Mouse (Mus musculus): ENCODE data around the gene Pde4c. TPM values are rescaled to one million over a fixed set of nuclear protein-coding genes. Genes with fewer than 3 reads are reported as not detected.

The Pde4c gene
- polyA plus RNA-seq, 1 experiment = 0.10 TPM

DNA sequence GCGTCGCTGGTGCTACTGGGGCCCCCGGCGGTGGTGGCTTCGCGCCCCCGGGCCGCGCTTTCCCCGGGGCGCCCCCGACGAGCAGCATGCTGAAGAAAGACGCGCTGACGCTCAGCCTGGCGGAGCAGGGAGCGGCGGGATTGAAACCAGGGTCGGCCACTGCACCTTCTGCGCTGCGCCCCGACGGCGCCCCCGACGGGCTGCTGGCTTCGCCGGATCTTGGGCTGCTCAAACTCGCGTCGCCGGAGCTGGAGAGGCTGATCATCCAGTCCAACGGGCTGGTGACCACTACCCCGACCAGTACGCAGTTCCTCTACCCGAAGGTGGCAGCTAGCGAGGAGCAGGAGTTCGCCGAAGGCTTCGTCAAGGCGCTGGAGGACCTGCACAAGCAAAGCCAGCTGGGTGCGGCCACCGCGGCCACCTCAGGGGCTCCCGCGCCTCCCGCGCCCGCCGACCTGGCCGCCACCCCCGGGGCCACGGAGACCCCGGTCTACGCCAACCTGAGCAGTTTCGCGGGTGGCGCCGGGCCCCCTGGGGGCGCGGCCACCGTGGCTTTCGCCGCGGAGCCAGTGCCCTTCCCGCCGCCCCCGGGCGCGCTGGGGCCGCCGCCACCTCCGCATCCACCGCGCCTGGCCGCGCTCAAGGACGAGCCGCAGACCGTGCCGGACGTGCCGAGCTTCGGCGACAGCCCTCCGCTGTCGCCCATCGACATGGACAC, 24.2 kb upstream of the Pde4c start:
- peak overlapping the region; percentile 94 for H3K4me3 ChIP-seq
- peak overlapping the region; percentile 68 for H3ac ChIP-seq (ENCODE audit: control insufficient read depth, insufficient read length)
- no peak overlapping the region for H3K4me2 ChIP-seq (ENCODE audit: low read depth)
- no peaks in the 10 kb centered on the region for H3K36me3 ChIP-seq (ENCODE audit: control insufficient read depth, insufficient read depth)
- H3K27me3 ChIP-seq (ENCODE audit: control insufficient read depth, insufficient read depth, insufficient read length) = no peaks in the 10 kb centered on the region
- peaks cover 20% of the 10 kb centered on the region for H3K79me2 ChIP-seq (ENCODE audit: control insufficient read depth, insufficient read depth)
- TF ChIP-seq POLR2AphosphoS2 (IDR thresholded peaks at IDR 0.05; ENCODE audit: insufficient read length, low read depth) (peak; percentile 13), MYOD1 (IDR thresholded peaks at IDR 0.05; ENCODE audit: control insufficient read depth in 1 of 3, insufficient read length in 2 of 3, low read depth in 2 of 3) (no peak)

DNA sequence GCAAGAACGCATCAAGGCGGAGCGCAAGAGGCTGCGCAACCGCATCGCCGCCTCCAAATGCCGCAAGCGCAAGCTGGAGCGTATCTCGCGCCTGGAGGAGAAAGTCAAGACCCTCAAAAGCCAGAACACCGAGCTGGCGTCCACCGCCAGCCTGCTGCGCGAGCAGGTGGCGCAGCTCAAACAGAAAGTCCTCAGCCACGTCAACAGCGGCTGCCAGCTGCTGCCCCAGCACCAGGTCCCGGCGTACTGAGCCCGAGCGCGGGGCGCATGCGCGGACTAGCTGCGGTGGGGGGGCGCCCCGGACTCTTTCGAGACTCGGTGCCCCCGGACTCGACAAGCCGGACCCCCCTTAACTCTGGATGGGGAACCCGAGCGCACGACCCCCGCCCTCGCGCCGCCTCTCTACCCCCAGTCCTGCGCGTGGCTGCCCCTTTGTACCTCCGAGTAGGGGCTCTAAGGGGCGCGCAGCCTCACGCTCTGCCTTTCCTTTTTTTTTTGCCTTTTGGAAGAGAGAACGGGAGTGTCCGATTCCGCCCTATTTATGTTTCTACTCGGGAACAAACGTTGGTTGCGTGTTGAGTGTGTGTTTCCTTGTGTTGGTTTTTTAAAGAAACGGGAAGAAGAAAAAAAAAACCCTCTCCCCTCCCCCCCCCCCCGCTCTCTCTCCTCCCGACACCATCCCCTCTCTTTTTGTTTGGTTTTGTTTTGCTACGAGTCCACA, 23.5 kb upstream of the Pde4c start:
- Histone ChIP-seq H3K4me3 (peak overlapping the region; percentile 94), H3K27me3 (ENCODE audit: control insufficient read depth, insufficient read depth, insufficient read length) (no peaks in the 10 kb centered on the region), H3ac (ENCODE audit: control insufficient read depth, insufficient read length) (peak overlapping the region; percentile 68), H3K79me2 (ENCODE audit: control insufficient read depth, insufficient read depth) (peaks cover 20% of the 10 kb centered on the region), H3K36me3 (ENCODE audit: control insufficient read depth, insufficient read depth) (no peaks in the 10 kb centered on the region), H3K4me2 (ENCODE audit: low read depth) (peak overlapping the region; percentile 89)
- TF ChIP-seq POLR2A (IDR thresholded peaks at IDR 0.05; ENCODE audit: insufficient read length, low read depth) (peak; percentile 84), MYOG (IDR thresholded peaks at IDR 0.05; ENCODE audit: control insufficient read depth in 1 of 3, insufficient read depth in 1 of 3, insufficient read length in 2 of 3, low read depth in 2 of 3) (peak; percentile 72 to 95 (median 93)), MAX (IDR thresholded peaks at IDR 0.05; ENCODE audit: low read depth) (no peak), MYOD1 (IDR thresholded peaks at IDR 0.05; ENCODE audit: control insufficient read depth in 1 of 3, insufficient read length in 2 of 3, low read depth in 2 of 3) (peak in 2 of 3 experiments; percentile 89 to 92), REST (IDR thresholded peaks at IDR 0.05; ENCODE audit: insufficient read depth, insufficient read length) (no peak), POLR2AphosphoS2 (IDR thresholded peaks at IDR 0.05; ENCODE audit: insufficient read length, low read depth) (peak; percentile 92), E2F4 (IDR thresholded peaks at IDR 0.05; ENCODE audit: insufficient read depth) (no peak), CEBPB (IDR thresholded peaks at IDR 0.05; ENCODE audit: insufficient read depth, poor library complexity, severe bottlenecking) (no peak), SRF (IDR thresholded peaks at IDR 0.05; ENCODE audit: control insufficient read depth, insufficient read length, low read depth) (no peak), TCF3 (IDR thresholded peaks at IDR 0.05; ENCODE audit: insufficient read length, low read depth) (peak; percentile 75), USF1 (IDR thresholded peaks at IDR 0.05; ENCODE audit: low read depth) (no peak), TCF12 (IDR thresholded peaks at IDR 0.05; ENCODE audit: insufficient read depth, poor library complexity, severe bottlenecking) (no peak)

- peak overlapping the region; percentile 68 for H3ac ChIP-seq (ENCODE audit: control insufficient read depth, insufficient read length)
- H3K79me2 ChIP-seq (ENCODE audit: control insufficient read depth, insufficient read depth) = peaks cover 20% of the 10 kb centered on the region
- H3K36me3 ChIP-seq (ENCODE audit: control insufficient read depth, insufficient read depth) = no peaks in the 10 kb centered on the region
- peak overlapping the region; percentile 89 for H3K4me2 ChIP-seq (ENCODE audit: low read depth)
- H3K27me3 ChIP-seq (ENCODE audit: control insufficient read depth, insufficient read depth, insufficient read length) = no peaks in the 10 kb centered on the region
- peak overlapping the region; percentile 94 for H3K4me3 ChIP-seq
- peak in 2 of 3 experiments; percentile 79 to 83 for TF ChIP-seq MYOG (IDR thresholded peaks at IDR 0.05; ENCODE audit: control insufficient read depth in 1 of 3, insufficient read depth in 1 of 3, insufficient read length in 2 of 3, low read depth in 2 of 3)
- peak; percentile 50 for TF ChIP-seq TCF3 (IDR thresholded peaks at IDR 0.05; ENCODE audit: insufficient read length, low read depth)
- no peak for TF ChIP-seq REST (IDR thresholded peaks at IDR 0.05; ENCODE audit: insufficient read depth, insufficient read length)
- peak in 2 of 3 experiments; percentile 68 to 83 for TF ChIP-seq MYOD1 (IDR thresholded peaks at IDR 0.05; ENCODE audit: control insufficient read depth in 1 of 3, insufficient read length in 2 of 3, low read depth in 2 of 3)
- peak; percentile 84 for TF ChIP-seq POLR2AphosphoS2 (IDR thresholded peaks at IDR 0.05; ENCODE audit: insufficient read length, low read depth)
- TF ChIP-seq POLR2A (IDR thresholded peaks at IDR 0.05; ENCODE audit: insufficient read length, low read depth) = peak; percentile 68
These were observed 23.0 kb upstream of the Pde4c start for GRCm38 (mm10) chr8:70700555-70700922.

- Histone ChIP-seq H3K79me2 (ENCODE audit: control insufficient read depth, insufficient read depth) (peaks cover 20% of the 10 kb centered on the region), H3K36me3 (ENCODE audit: control insufficient read depth, insufficient read depth) (no peaks in the 10 kb centered on the region), H3K27me3 (ENCODE audit: control insufficient read depth, insufficient read depth, insufficient read length) (no peaks in the 10 kb centered on the region), H3K4me3 (peak overlapping the region; percentile 94), H3K4me2 (ENCODE audit: low read depth) (peak overlapping the region; percentile 89), H3ac (ENCODE audit: control insufficient read depth, insufficient read length) (no peak overlapping the region)
- TF ChIP-seq POLR2AphosphoS2 (IDR thresholded peaks at IDR 0.05; ENCODE audit: insufficient read length, low read depth) (peak; percentile 26), SRF (IDR thresholded peaks at IDR 0.05; ENCODE audit: control insufficient read depth, insufficient read length, low read depth) (no peak), TCF12 (IDR thresholded peaks at IDR 0.05; ENCODE audit: insufficient read depth, poor library complexity, severe bottlenecking) (no peak), POLR2A (IDR thresholded peaks at IDR 0.05; ENCODE audit: insufficient read length, low read depth) (peak; percentile 50), MYOD1 (IDR thresholded peaks at IDR 0.05; ENCODE audit: control insufficient read depth in 1 of 3, insufficient read length in 2 of 3, low read depth in 2 of 3) (peak in 2 of 3 experiments; percentile 45 to 79), CEBPB (IDR thresholded peaks at IDR 0.05; ENCODE audit: insufficient read depth, poor library complexity, severe bottlenecking) (no peak), REST (IDR thresholded peaks at IDR 0.05; ENCODE audit: insufficient read depth, insufficient read length) (no peak), MYOG (IDR thresholded peaks at IDR 0.05; ENCODE audit: control insufficient read depth in 1 of 3, insufficient read depth in 1 of 3, insufficient read length in 2 of 3, low read depth in 2 of 3) (peak; percentile 24 to 85 (median 52)), TCF3 (IDR thresholded peaks at IDR 0.05; ENCODE audit: insufficient read length, low read depth) (no peak), E2F4 (IDR thresholded peaks at IDR 0.05; ENCODE audit: insufficient read depth) (no peak), MAX (IDR thresholded peaks at IDR 0.05; ENCODE audit: low read depth) (no peak), USF1 (IDR thresholded peaks at IDR 0.05; ENCODE audit: low read depth) (no peak)
These were observed 22.2 kb upstream of the Pde4c start for GRCm38 (mm10) chr8:70701048-70701981.

Data from myocyte (in vitro differentiated cells).